Mouse (Mus musculus): Measurements from ENCODE around the gene Alkbh7. TPM values are rescaled to one million over a fixed set of nuclear protein-coding genes. Genes with fewer than 3 reads are reported as not detected.
A peak's percentile ranks its signal among the peaks of the same experiment; 100 is the strongest.

Gene Alkbh7
- total RNA-seq, 1 experiment from 2014 or later = 9.8 TPM

- ATAC-seq (replicated peaks; ENCODE audit: insufficient number of reproducible peaks, low FRiP score, low TSS enrichment, poor library complexity, severe bottlenecking) = no peak
Observed at GRCm38 (mm10) chr17:57012245-57012795, 15.2 kb downstream of the Alkbh7 start.

- no peak for ATAC-seq (replicated peaks; ENCODE audit: insufficient number of reproducible peaks, low FRiP score, low TSS enrichment, poor library complexity, severe bottlenecking)
Observed at GRCm38 (mm10) chr17:57019693-57020092, 22.6 kb downstream of the Alkbh7 start.

- no peak for ATAC-seq (replicated peaks; ENCODE audit: insufficient number of reproducible peaks, low FRiP score, low TSS enrichment, poor library complexity, severe bottlenecking)
Observed at GRCm38 (mm10) chr17:57020960-57021359, 23.8 kb downstream of the Alkbh7 start.

DNA sequence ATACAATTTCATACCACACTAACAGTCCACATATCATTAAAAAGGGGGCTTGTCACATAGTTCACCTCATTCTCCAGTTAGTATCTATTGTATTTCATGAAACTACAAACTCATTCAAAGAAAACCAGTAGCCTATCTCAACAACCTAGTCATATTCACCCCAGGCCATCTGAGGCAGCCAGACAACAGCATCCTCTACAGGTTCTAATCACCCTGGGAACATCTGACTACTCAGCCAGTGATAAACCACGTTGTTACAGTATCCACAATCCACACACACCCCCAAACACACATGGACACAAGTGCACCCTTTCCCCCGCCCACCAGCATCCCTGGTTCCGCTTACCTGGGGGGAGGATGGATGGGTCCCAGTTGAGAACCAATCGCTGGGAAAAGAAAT is 30.3 kb downstream of the Alkbh7 start:
- no peak for ATAC-seq (replicated peaks; ENCODE audit: insufficient number of reproducible peaks, low FRiP score, low TSS enrichment, poor library complexity, severe bottlenecking)

DNA sequence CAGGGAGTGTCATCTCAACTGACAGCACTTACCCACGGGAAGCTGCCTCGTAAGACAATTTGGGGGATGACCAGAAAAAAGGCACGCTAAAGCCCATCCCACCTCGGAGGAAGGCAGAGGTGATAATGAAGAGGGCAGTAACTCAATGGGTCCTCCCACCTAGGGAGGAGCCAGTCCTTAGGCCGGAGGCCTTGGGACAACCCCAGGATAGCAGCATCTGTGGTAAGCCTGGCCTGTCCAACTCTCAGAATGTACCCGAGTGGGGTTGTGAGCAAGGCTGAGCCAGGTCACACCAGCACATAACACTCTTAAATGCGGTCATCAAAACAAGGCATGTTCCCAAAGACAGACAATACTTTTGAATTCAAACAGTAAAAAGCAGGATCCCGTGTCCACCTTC is 32.6 kb downstream of the Alkbh7 start:
- no peak for ATAC-seq (replicated peaks; ENCODE audit: insufficient number of reproducible peaks, low FRiP score, low TSS enrichment, poor library complexity, severe bottlenecking)

GRCm38 (mm10) chr17:57030931-57031660 is 34.0 kb downstream of the Alkbh7 start, which contains the start of gene Khsrp:
Gene Khsrp, minus strand, starts transcription at chr17:57031522.
- ATAC-seq (replicated peaks; ENCODE audit: insufficient number of reproducible peaks, low FRiP score, low TSS enrichment, poor library complexity, severe bottlenecking) = no peak

DNA sequence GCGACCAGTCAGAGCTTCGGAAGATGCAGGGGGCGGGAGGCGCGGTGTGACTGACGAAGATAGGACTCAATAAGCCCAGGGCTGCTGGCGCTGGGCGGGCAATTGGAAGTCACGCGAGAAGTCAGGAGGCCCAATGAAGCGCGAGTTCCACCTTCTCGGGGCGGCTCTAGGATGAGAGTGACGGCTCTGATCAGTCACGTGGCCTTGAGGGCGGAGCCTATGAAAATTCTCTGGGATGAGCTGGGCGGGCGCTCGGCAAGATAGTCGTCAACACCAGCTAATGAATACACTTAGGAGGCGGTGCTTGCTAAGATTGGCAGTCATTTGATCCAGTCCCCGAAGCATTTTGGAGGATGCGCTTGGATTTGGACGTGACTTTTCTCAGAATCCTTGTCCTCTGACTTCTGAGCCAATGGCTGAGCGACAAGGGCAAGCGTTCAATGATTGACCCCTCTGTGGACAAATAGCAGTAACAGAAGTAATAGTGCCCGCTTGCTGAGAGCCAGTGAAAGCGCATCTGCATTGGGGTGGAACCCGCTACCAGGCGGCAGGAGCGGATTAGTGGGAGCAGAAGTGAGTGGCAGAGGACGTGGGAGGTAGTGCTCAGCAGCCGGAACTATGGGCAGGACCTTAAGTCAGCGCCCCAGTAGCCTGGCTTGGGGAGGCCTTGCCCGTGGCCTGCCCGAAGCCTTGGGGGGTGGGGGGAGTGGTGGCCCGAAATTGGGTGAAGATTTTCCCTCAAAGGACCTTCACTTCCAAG is 34.7 kb downstream of the Alkbh7 start:
- ATAC-seq (replicated peaks; ENCODE audit: insufficient number of reproducible peaks, low FRiP score, low TSS enrichment, poor library complexity, severe bottlenecking) = peak; percentile 88

GRCm38 (mm10) chr17:57032854-57033253 is 35.7 kb downstream of the Alkbh7 start:
- no peak for ATAC-seq (replicated peaks; ENCODE audit: insufficient number of reproducible peaks, low FRiP score, low TSS enrichment, poor library complexity, severe bottlenecking)

GRCm38 (mm10) chr17:57038978-57039377 is 41.8 kb downstream of the Alkbh7 start:
- ATAC-seq (replicated peaks; ENCODE audit: insufficient number of reproducible peaks, low FRiP score, low TSS enrichment, poor library complexity, severe bottlenecking) = no peak

DNA sequence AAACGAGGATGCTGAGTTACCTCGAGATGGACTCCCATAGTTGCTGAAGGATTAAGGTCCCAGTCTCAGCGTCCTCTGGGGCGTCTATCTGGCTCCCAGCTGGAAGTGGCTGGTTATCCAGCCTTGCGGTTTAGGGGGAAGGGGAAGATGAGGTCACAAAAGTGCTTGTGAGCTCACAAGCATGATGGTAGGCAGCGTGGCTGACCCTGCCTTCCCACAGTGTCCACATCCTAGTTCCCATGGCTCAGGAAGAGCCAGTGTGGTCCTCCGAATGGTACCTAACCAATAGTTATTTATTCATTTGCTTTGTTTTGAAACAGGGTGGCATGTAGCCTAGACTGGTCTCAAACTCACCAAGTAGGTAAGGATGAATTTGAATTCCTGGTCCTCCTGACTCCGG is 44.4 kb downstream of the Alkbh7 start, which contains the start of gene Slc25a41:
Slc25a41 (minus strand) TSS at position 101 of the 400 bp plus-strand sequence.
- ATAC-seq (replicated peaks; ENCODE audit: insufficient number of reproducible peaks, low FRiP score, low TSS enrichment, poor library complexity, severe bottlenecking) = no peak

DNA sequence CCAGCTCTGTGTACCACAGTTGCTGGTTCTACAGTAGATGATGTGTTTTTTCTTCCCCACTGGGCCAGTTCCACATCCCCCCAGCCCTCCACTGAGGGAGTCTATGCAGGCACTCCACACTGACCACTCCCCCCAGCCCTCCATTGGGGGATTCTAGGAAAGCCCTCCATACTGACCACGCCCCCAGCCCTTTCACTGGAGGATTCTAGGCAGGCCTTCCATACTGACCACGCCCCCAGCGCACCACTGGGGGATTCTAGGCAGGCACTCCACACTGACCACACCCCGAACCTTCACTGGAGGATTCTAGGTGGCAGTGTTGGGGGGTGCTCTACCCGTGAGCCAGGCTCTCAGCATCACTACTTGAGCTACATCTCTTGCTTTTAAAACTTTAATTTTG is 50.3 kb downstream of the Alkbh7 start:
- ATAC-seq (replicated peaks; ENCODE audit: insufficient number of reproducible peaks, low FRiP score, low TSS enrichment, poor library complexity, severe bottlenecking) = no peak

GRCm38 (mm10) chr17:57048816-57049215 is 51.7 kb downstream of the Alkbh7 start:
- no peak for ATAC-seq (replicated peaks; ENCODE audit: insufficient number of reproducible peaks, low FRiP score, low TSS enrichment, poor library complexity, severe bottlenecking)

Other genes with a start within 250 kb of the Alkbh7 start
- not detected in 3 replicates for gene Nrtn, start 239.8 kb upstream of the Alkbh7 start, total RNA-seq (2017)
- gene Dus3l, start 232.6 kb upstream of the Alkbh7 start, total RNA-seq (2017) = 15.0 to 22.2 TPM (median 19.2 TPM) in 3 replicates
- 0.29 to 0.49 TPM in 2 of 3 replicates, not detected in the other for gene Prr22, start 227.1 kb upstream of the Alkbh7 start, total RNA-seq (2017)
- gene Rfx2, start 166.3 kb upstream of the Alkbh7 start, total RNA-seq (2017) = 4.7 to 8.2 TPM (median 6.6 TPM) in 3 replicates
- gene Acsbg2, start 122.9 kb upstream of the Alkbh7 start, total RNA-seq (2017) = not detected in 3 replicates
- gene 1700061G19Rik, start 121.9 kb upstream of the Alkbh7 start, total RNA-seq (2017) = not detected in 3 replicates
- 7.0 to 20.4 TPM (median 8.3 TPM) in 3 replicates for gene Mllt1, start 61.9 kb upstream of the Alkbh7 start, total RNA-seq (2017)
- not detected in 3 replicates for gene Acer1, start 15.2 kb upstream of the Alkbh7 start, total RNA-seq (2017)
- 12.3 to 27.6 TPM (median 13.8 TPM) in 3 replicates for gene Clpp, start 7.0 kb upstream of the Alkbh7 start, total RNA-seq (2017)
- gene Pspn, start 2.7 kb downstream of the Alkbh7 start, total RNA-seq (2017) = not detected in 3 replicates
- 81.4 to 95.0 TPM (median 83.1 TPM) in 3 replicates for gene Gtf2f1, start 13.9 kb downstream of the Alkbh7 start, total RNA-seq (2017)
- gene Gm17949, start 14.1 kb downstream of the Alkbh7 start, total RNA-seq (2017) = not detected in 3 replicates
- 25.1 to 60.3 TPM (median 33.8 TPM) in 3 replicates for gene Khsrp, start 34.2 kb downstream of the Alkbh7 start, total RNA-seq (2017)
- gene Slc25a41, start 44.3 kb downstream of the Alkbh7 start, total RNA-seq (2017) = not detected in 3 replicates
- gene Crb3, start 61.8 kb downstream of the Alkbh7 start, total RNA-seq (2017) = 1.4 TPM in 1 of 3 replicates, not detected in the others
- gene Slc25a23, start 62.5 kb downstream of the Alkbh7 start, total RNA-seq (2017) = 0.21 to 1.7 TPM (median 1.3 TPM) in 3 replicates
- gene Dennd1c, start 81.2 kb downstream of the Alkbh7 start, total RNA-seq (2017) = 32.3 to 86.7 TPM (median 48.3 TPM) in 3 replicates
- gene Tubb4a, start 90.4 kb downstream of the Alkbh7 start, total RNA-seq (2017) = 0.58 to 1.4 TPM in 2 of 3 replicates, not detected in the other
- gene Tnfsf9, start 108.0 kb downstream of the Alkbh7 start, total RNA-seq (2017) = 0.57 to 1.3 TPM (median 1.2 TPM) in 3 replicates
- gene Cd70, start 152.4 kb downstream of the Alkbh7 start, total RNA-seq (2017) = not detected in 3 replicates
- 9.5 to 16.2 TPM (median 10.5 TPM) in 3 replicates for gene Tnfsf14, start 196.8 kb downstream of the Alkbh7 start, total RNA-seq (2017)
- 96.6 to 152 TPM (median 129 TPM) in 3 replicates for gene C3, start 230.8 kb downstream of the Alkbh7 start, total RNA-seq (2017)